Mouse (Mus musculus) spleen, adult 2 months (tissue): ENCODE measurements around the gene Chn2. TPM values are rescaled to one million over a fixed set of nuclear protein-coding genes. Genes with fewer than 3 reads are reported as not detected.

ENCODE experiments used
- DNase-seq, 2 experiments: peaks; one replicate each; pipeline versions ENCODE4 v3.0.0 to v3.0.0-alpha.2; 2012 to 2021; ENCODE audit warnings: low spot score in 2 of 2, low read depth in 1 of 2
- H3K27ac ChIP-seq: fragments of 200-500 bp; 2 replicates; pipeline ENCODE4 v1.5.1; 2012; ENCODE audit warnings: low read length, inconsistent platforms; ENCODE audit not compliant: insufficient read depth
- H3K27me3 ChIP-seq: fragments of 200-500 bp; 2 replicates; pipeline ENCODE4 v1.6.1; 2012; ENCODE audit warnings: mild to moderate bottlenecking, moderate library complexity, low read length, inconsistent platforms; ENCODE audit not compliant: control insufficient read depth, insufficient read depth
- H3K36me3 ChIP-seq: fragments of 200-500 bp; 2 replicates; pipeline ENCODE4 v1.6.1; 2012; ENCODE audit warnings: mild to moderate bottlenecking, low read length, inconsistent platforms; ENCODE audit not compliant: control insufficient read depth, insufficient read depth
- H3K4me1 ChIP-seq: fragments of 200-500 bp; 2 replicates; pipeline ENCODE4 v1.6.1; 2011; ENCODE audit warnings: inconsistent platforms; ENCODE audit not compliant: control insufficient read depth, insufficient read depth, insufficient read length
- H3K4me3 ChIP-seq: fragments of 200-500 bp; 2 replicates; pipeline ENCODE4 v1.5.1; 2011; ENCODE audit warnings: mild to moderate bottlenecking, inconsistent platforms; ENCODE audit not compliant: insufficient read depth, insufficient read length; ENCODE audit errors: extremely low read depth
- CTCF ChIP-seq: fragments of 200-500 bp; IDR thresholded peaks from 2 replicates; pipeline ENCODE4 v1.5.1; 2011; ENCODE audit warnings: mild to moderate bottlenecking, inconsistent platforms; ENCODE audit not compliant: insufficient read depth, insufficient read length, insufficient replicate concordance; ENCODE audit errors: extremely low read depth
- POLR2A ChIP-seq: fragments of 200-500 bp; IDR thresholded peaks from 2 replicates; pipeline ENCODE4 v1.6.1; 2011; ENCODE audit warnings: low read depth, low read length, inconsistent platforms
- WGBS: fragments of 180-500 bp; shearing (Covaris S2); methylation state at CpG from one replicate; pipeline ENCODE4 v1.1.7; 2018; 5-methylcytosine and 5-hydroxymethylcytosine counted together
- polyA plus RNA-seq: library from polyadenylated mRNA; depleted of rRNA; stranded (reverse); fragments of >200 nt; gene quantifications from 2 replicates; pipeline ENCODE4 v1.2.3, GENCODE M21; 2012

Gene Chn2
- polyA plus RNA-seq, 1 experiment = 8.4 TPM

DNA sequence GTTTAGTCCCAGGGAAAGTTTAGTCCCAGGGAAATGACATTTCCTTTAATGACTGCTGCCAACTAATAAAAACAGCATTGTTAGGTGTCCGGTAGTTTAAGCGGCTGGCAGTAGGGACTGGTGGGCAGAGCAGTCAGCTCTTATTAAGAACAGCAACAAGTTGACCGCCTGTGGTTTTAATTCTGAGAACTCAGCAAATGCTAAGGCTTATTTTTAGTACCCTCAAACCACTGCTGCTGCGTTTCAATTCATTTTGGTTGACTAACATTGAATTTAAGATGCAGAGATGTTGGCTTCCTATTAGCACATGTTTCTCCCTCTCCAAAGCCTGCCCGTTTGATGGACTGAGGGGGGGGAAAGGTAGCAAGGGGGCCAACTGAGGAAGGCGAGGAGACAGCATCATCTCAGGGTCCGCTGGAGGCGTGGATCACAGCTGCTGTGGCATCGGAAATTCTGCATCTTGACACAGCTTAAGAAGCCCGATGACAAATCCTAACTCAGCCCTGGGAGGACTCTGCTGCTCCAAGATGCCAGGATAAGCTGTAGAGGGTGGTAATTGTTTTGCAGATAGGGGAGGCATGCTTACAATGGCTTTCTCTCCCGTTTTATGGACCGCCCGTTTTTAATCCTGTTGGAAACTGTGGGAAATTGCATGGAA lies 2.2 kb downstream of the Chn2 start:
- no peak for DNase-seq
- Histone ChIP-seq H3K4me3 (no peak overlapping the region), H3K27ac (no peak overlapping the region), H3K27me3 (peaks cover 10% of the 10 kb centered on the region), H3K4me1 (peaks cover 6% of the 10 kb centered on the region; the same call in 1 of the 2 replicates), H3K36me3 (no peaks in the 10 kb centered on the region)
- 41% methylated on average over 13 of the region's 13 CpGs for WGBS
- TF ChIP-seq POLR2A (no peak), CTCF (no peak)

DNA sequence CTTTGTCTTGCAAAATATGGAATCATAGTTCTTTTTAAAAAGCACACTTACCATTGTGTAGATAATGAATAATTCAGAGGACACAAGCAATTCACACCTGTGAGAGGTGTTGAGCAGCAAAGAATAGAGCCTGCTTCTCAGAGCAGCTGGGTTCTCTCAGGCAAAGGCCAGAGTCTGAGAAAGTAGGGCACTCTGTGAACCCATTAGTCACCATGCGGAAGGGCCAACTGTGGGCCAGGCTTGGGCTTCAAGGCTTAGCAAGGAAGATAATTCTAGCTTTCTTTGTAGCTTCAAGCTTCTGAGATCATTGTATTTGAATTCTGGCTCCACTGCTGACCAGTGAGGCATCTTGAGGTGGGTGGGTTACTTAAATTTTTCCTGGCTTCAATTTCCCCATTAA lies 2.8 kb downstream of the Chn2 start:
- Histone ChIP-seq H3K4me3 (no peak overlapping the region), H3K4me1 (peaks cover 6% of the 10 kb centered on the region; the same call in 1 of the 2 replicates), H3K36me3 (no peaks in the 10 kb centered on the region), H3K27me3 (peaks cover 10% of the 10 kb centered on the region), H3K27ac (no peak overlapping the region)
- TF ChIP-seq POLR2A (no peak), CTCF (no peak)
- no peak for DNase-seq
- 83% methylated on average over 1 of the region's 1 CpGs for WGBS

DNA sequence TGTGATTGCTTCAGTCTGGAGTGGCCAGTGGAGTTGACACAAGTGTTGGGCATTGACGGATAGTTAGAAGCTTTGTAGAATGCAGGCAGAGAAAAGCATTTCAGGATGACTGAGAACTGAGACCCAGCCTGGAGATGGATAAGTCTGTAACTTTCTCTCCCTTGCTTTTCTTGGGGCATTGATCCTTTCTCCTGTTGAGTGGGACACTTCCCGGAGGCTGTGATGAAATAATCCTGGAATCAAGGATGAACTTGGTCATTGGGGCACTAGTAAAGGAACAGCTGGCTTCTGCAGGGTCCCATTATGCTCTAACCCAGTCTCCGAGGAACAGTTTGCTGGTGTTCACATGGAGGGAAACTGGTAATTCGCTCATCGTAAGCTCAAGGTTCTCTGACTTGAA lies 4.2 kb downstream of the Chn2 start:
- peaks cover 6% of the 10 kb centered on the region; the same call in 1 of the 2 replicates for H3K4me1 ChIP-seq
- WGBS = 90% methylated on average over 5 of the region's 5 CpGs
- no peak overlapping the region for H3K4me3 ChIP-seq
- no peak for DNase-seq
- peaks cover 10% of the 10 kb centered on the region for H3K27me3 ChIP-seq
- no peak overlapping the region for H3K27ac ChIP-seq
- TF ChIP-seq CTCF = no peak
- TF ChIP-seq POLR2A = no peak
- no peaks in the 10 kb centered on the region for H3K36me3 ChIP-seq

DNA sequence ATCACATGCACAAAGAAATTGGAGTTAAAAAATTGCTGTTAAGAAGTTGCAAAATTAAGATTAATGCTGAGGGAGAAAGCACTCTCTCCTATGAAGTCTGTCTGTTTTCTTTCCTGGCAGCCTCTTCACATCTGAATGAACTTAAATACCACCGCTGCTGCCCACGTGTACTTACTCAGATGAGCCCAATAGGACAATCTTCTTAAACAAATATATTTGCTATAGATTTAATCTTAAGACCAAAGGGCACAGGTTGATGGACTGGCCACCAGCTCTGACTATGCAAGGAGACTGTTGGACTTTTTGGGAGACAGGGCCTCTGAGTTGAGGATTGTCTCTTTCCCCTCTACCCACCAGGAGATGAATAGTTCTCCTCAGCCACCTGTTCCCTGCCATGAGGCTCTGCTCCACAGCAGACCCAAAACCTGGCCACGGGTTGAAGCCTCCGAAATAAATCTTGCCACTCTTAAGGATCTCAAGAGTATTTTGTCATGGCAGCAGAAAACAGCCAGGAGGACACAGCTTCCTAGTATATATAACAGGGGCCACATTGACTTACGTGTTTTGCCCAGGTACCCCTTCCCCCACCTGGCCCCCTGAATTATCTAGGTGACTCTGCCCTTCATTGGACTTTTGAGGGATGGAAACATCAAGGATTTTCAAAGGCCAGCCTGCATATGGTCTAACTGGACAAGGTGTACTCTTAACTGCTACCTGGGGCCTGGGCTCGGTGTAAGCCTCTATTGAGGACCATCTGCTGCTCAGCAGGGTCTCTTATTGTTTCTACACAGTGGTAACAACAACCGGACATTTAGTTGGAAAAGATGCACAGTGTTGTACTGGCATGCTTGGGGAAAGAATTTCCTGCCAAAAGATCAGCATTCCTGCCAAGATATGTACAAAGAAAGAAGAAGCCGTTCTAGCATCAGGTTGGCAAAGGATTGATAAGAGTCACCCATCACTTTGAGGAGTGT lies 6.7 kb downstream of the Chn2 start:
- DNase-seq = no peak
- no peak for TF ChIP-seq CTCF
- no peak for TF ChIP-seq POLR2A
- WGBS = 85% methylated on average over 8 of the region's 8 CpGs
- no peaks in the 10 kb centered on the region; the same call in 1 of the 2 replicates for H3K4me1 ChIP-seq
- no peak overlapping the region for H3K4me3 ChIP-seq
- H3K27me3 ChIP-seq = no peaks in the 10 kb centered on the region
- H3K27ac ChIP-seq = no peak overlapping the region
- H3K36me3 ChIP-seq = no peaks in the 10 kb centered on the region

DNA sequence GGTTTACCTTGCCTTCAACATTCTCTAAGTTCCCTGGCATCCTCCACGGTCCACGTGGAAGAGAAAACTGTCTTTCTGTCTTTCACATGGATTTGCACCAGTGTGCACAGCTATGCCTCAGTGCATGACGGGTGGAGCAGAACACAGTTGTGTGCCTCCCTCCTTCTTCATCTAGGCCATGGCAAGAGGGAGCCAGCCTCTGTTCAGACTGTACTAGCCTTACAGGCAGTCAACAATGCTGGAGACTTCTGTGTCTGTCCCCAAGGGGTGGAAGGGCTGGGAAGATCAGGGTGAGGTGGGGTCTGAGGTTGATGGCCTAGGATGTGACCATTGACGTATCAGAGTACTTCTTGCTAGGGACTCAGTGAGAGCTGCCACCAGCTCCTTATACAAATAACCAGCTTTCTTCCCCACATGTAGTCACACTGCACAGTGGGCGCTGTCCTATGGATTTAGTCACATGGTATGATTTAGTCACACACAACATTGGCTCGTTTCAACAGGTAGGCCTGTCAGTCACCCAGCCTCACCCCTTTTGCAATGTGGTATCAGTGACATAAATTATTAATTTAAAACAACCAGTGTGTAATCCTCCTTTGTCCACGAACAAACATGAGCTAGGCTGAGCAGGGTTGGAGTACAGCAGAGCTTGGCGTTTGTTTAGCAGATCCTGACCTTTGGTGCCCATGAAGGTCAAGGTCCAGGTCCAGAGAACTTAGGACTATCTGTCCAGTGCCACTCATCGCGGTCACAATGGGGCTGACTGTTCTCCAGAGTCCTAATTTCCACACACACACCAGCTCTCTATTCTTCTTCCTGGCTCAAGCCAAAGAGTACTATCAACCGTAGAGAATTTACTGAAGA lies 7.8 kb downstream of the Chn2 start:
- no peak for DNase-seq
- 88% methylated on average over 11 of the region's 11 CpGs for WGBS
- H3K27ac ChIP-seq = no peak overlapping the region
- H3K36me3 ChIP-seq = no peaks in the 10 kb centered on the region
- TF ChIP-seq CTCF (no peak), POLR2A (no peak)
- no peaks in the 10 kb centered on the region for H3K27me3 ChIP-seq
- no peaks in the 10 kb centered on the region; the same call in 1 of the 2 replicates for H3K4me1 ChIP-seq
- H3K4me3 ChIP-seq = no peak overlapping the region

DNA sequence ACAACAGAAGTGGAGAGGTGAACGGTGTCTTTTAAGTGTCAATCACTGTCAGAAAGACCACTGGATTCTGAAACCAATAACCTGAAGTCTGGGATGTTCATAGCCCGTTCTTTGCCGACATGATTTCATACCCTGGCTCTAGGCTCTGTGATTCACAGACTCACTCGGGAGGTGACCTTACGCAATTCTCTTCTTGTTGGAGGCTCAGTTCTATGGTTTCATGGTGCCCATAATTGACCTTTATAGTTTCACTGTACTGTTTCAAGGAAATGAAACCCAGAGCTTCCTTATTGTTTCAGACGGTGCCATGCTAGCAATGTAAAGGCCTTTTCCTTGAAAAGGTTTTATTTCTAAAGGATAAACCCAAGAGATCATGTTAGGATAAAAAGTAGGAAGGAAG lies 9.4 kb downstream of the Chn2 start:
- TF ChIP-seq POLR2A (no peak), CTCF (no peak)
- no peaks in the 10 kb centered on the region; the same call in 1 of the 2 replicates for H3K4me1 ChIP-seq
- H3K36me3 ChIP-seq = no peaks in the 10 kb centered on the region
- 72% methylated on average over 6 of the region's 6 CpGs for WGBS
- H3K4me3 ChIP-seq = no peak overlapping the region
- no peaks in the 10 kb centered on the region for H3K27me3 ChIP-seq
- H3K27ac ChIP-seq = no peak overlapping the region
- DNase-seq = no peak
